Mouse (Mus musculus) lung, postnatal 10 days (tissue): Measurements from ENCODE around the gene Nhlrc2.
"Not testable (repeated sequence)": the region's sequence is repeated elsewhere in the genome, so short reads cannot be mapped to it uniquely, and the experiment has no call there.

Source experiments
- DNase-seq: peaks from one replicate; pipeline ENCODE4 v3.0.0; 2021

Nhlrc2 gene

DNA sequence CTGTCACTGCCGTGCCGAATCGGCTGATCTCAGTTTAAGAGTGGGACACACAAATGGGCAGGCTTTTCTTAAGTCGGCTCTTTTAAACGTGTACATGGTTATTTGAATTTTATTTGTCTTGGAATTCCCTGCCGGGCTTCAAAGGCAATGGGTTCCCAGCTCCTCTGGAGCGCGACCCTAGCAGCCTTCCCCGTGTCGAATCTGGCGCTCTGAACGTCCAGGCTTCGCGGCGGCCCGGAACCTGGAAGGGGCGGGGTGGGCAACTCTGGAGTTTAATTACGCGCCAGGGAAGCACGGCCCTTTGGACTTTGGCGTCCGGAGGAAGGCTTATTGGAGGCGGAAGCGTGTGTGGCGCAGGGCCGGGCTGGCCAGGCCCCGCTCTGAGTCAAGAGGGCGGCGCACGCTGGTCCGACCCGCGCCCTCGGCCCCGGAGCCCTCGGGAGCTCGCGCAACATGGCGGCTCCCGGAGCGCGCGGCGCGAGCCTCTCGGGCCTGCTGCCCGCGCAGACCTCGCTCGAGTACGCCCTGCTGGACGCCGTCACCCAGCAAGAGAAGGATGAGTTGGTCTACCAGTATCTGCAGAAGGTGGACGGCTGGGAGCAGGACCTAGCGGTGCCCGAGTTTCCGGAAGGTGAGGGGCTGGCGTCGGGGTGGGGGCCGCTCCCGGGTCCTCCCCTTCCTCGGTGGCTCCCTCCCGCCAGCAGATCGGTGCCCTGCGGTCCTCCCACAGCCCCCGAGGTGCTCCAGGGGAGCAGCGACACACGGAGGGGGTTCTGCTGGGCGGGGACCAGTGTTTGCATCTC is at the start of gene Nhlrc2:
TSS of gene Nhlrc2 (plus strand) at position 32 of the 803 bp plus-strand sequence.
- DNase-seq = peak; percentile 94

DNA sequence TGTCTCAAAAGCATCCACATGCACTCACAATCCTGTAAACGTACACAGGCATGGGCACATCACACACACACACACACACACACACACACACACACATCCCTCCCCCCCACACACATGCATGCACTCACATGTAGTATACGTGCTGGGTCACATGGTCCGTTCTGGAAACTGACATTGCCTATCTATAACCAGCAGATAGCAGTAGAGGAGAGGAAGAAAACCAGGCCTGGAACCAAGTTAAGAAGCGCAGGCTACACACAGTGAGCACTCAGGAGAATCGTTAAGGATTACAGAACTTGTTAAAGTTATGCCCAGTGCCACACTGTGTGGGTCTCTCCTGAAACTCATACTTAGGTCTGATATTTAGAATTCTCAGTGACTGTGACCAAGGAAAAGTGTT is 45.0 kb upstream of the Nhlrc2 start:
- not testable (repeated sequence) for DNase-seq

DNA sequence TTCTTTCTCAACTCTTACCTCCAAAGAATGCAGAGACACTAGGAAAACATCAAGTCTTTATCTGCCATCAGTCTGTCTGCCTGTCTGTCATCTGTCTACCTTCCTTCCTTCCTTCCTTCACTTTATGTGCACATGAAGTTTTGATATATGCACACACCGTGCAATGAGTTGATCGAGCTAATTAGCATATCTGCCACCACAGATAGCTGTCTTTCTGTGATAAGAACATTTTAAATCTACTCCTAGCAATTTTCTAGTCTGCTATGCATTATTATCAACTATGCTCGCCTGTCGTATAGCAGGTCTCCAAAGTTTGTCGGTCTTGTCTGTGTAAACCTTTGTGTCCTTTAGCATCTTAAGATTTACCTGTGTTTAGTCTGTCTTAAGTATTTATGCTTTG is 44.5 kb upstream of the Nhlrc2 start:
- not testable (repeated sequence) for DNase-seq

DNA sequence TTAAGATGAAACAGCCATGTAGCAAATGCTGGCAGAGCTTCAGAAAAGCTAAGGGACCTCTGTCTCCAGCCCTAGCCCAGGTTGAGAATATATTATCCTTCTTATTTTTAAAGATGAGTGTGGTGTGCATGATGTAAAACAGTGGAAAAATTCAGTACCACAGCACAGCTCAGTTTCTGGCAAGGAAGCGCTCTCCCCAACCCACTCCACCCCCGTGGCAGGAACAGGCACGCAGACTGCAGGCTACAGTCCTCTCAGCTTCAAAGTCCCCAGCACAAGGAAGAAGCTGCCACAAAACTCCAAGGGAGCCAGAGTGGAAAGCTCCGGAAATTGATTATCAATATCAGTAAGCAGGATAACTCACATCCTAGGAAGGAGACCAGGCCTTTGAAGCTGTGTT is 36.9 kb upstream of the Nhlrc2 start:
- DNase-seq = not testable (repeated sequence)

DNA sequence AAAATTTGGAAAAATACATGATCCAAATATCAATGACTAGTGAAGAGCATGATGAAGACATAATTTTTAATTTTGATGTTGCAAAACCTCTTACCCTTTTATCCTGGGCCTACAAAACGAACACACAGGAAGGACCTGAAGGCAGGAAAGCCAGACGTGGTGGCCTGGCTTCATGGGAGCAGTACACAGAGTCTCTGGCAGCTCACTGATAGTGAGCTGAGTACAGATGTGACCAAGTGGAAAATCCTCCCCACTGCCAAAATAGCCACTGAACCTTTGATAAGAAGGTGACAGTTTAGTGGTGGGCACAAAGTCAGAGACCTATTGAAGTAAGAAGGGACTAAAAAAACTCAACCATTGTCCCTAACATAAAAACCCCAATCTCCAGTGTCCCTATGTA is 34.5 kb upstream of the Nhlrc2 start:
- DNase-seq = not testable (repeated sequence)

DNA sequence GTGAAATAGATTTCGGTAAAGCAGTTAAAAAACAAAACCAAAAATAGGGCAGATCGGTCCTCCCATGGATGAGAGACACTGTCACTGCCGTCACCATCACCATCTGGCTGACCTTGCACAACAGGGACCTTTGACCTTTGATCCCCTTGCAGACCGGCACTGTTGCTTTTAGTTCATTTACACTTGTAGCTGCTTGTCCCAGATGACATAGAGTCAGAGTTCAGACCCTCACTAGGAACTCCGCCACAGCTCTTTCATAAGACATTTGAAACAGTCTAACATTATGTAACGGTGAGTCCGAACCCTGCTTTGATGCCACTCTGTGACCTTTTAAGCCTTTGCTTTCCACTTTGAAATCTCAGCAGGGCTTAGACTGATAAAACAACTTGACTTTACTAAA is 28.7 kb upstream of the Nhlrc2 start:
- not testable (repeated sequence) for DNase-seq

DNA sequence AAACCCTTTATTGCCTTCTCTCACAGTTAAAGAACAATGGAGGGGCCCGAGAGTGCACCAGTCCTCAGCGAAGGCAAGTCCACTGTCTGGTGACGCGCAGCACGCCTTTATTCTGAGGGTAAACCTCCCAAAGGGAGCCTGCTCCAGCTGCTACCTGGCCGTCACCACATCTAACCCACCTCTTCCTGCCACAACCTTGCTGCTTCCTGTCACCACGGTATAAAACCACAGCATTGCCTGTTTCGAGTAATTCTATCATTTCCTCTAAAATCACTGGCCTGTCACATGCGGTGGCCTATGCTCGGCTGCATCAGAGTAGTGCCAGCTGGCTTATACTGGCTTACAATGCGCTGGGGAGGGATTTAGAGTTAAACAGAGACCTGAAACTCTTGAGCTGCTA is 17.5 kb upstream of the Nhlrc2 start:
- DNase-seq = not testable (repeated sequence)

DNA sequence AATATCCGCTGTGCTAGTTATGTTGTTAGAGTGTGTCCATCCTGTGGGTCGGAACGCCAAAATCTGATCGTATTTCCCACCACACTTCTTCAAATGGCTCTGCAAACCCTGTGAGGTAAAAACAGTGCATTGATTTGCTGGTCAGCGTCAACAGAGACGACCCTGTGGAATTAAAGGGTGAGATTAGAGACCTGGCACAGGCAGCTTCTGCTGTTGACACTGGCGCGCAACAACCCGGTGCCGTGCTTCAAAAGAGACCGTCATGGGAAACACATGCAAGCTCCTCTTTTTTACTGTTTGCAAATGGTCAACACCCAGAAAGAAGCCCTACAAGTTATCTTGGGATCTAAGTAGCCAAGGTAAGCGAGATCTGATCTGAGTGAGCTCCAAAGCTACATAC is 16.8 kb upstream of the Nhlrc2 start:
- DNase-seq = no peak

DNA sequence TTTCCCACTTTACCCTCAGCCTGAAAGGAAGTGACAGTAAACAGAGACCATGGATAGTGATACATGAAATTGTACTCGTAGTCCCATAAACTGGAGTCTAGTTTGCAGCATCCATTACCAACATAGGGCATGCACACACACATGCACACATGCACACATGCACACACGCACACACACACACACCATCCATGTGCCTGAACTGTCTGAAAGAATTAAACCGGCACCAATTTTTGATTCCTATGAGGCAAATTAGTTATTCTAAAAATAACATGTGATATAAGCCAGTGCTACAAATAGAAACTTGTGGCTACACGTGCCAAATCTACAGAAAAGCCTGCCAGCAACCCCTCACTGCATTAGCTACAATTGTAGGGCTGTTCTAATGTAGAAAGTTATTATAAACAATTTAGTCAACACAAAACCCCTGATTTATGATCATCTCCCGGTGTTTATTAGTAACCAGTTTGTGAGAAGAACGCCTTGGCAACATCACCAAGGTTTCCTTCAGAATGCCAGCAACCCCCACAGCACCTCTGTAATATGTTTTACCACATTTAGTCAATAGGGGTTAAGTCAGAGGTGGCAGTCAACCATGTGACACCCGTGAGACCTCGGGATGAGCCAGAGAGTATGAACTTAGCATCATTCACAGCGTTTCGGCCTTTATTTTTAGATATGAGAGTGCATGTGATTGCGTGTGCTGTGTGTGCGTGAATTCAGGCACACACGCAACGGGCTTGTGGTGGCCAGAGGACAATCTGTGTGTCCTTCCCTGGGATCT is 14.6 kb upstream of the Nhlrc2 start:
- peak; percentile 68 for DNase-seq

DNA sequence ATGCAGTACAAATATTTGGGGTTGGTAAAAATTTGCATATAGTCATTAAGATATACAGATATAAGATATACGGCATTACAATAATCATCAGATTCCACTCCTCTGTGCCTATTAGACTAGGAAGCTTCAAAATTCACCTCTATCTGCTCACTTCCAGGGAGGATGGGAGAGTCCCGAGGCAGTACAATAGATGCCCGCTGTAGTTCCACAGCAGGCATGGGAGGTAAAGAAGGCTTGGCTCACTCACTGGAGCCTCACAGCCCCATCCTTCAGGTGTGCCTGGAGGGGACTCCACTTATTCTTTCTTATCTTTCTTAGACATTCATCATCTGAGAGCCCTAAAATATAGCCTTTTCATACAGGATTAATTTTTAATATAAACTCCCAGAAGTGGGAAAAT is 13.7 kb upstream of the Nhlrc2 start:
- DNase-seq = no peak

DNA sequence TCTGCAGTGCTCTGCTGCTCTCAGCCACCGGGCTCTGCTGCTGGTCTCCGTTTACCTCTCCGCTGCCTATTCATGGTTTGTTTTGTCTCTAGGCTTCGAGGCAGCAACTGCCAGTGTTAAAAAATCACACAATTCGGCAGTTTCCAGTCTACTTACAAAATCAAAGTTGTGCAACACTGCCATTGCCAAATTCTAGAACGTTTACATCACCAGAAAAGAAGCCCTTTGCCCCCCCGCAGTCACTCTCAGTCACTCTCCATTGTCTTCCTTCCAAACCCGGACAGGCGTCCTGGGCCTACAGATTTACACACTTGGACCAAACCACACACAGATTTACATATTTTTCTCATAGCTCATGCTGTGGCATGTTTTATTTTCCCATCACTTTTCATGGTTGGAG is 13.0 kb upstream of the Nhlrc2 start:
- peak; percentile 73 for DNase-seq

DNA sequence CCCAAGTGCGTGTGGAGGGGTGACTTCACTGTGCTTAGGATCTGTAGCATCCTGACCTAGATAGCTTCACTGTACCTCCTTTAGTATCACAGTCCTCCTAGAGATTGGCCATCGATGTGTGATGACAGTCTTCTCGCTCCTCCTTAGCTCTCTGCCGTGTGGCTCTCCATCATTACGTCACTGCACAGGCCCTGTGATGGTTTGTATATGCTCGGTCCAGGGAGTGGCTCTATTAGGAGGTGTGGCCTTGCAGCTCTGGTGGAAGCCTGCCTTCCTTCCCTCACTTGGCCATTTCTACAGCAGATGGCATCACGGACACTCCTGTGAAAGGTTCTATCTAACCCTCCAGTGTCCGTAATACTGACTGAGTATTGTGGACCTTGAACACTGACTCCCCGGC is 12.3 kb upstream of the Nhlrc2 start:
- no peak for DNase-seq

DNA sequence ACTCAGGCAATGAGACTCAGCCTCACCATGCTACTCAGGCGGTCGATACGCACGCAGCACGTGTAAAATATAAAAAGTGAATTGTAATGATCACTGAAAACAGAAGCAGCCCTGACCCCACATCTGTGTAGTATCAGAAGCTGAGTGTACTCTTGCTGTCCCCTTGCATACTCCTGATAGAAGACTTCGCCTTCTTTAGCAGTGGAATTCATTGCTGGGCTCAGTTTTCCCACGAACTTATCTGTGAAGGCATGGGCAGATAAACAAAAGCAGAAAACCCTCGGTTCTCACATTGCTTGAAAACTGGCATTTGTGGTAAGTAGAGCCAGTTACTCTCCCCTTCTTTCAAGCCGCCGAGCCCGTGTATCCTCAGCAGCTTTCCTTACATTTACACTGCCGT is 4.7 kb upstream of the Nhlrc2 start:
- DNase-seq = no peak

DNA sequence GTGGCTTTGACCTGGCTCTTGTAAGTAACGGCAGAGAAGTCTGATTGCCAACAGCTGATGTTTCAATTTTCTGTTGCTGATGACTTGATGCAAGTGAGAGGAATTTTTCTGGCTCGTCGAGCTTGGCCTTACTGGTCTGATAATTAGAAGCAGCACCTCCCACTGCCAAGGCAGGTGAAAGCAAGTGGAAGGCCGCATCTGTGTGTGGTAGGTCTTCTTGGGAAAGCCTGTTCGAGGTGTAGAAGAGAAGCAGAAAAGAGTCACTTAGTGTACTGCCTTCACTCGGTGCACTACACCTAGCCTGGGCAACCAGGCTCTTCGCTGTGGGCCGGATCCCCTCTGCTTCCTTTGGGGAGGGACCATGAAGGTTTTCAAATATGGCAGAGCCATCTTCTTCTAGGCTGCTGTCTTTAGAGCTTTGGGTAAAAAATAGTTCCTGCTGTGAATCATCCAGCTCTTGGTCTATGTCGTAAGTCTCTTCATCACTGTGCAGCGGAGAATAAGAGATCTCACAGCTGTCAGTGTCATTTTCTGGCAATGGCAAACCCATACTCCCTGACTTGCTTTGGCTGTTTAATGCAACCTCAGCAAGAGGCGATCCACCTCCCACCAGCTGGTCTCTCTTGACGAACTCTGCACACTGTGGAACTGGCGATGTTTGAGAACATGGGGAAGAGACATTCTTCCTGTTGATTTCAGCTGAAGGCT is 3.2 kb upstream of the Nhlrc2 start:
- peak; percentile 70 for DNase-seq

DNA sequence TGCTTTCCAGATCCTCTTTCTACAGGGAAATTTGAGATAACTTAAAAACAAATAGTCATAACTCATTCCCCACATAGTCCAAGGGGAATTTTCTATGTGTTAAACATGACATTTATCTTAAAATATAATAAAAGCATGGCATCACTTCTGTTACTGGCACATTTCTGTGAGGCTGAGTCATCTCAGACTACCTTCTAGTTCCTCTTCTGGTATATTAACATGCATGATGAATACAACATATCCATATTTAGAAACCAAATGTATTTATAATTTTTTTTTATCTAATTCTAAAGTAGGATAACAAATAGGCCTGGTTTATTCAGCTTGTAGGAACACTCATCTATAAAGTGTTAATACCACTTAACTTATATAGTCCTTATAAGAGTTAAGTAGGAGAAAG is 2.0 kb upstream of the Nhlrc2 start:
- DNase-seq = no peak

DNA sequence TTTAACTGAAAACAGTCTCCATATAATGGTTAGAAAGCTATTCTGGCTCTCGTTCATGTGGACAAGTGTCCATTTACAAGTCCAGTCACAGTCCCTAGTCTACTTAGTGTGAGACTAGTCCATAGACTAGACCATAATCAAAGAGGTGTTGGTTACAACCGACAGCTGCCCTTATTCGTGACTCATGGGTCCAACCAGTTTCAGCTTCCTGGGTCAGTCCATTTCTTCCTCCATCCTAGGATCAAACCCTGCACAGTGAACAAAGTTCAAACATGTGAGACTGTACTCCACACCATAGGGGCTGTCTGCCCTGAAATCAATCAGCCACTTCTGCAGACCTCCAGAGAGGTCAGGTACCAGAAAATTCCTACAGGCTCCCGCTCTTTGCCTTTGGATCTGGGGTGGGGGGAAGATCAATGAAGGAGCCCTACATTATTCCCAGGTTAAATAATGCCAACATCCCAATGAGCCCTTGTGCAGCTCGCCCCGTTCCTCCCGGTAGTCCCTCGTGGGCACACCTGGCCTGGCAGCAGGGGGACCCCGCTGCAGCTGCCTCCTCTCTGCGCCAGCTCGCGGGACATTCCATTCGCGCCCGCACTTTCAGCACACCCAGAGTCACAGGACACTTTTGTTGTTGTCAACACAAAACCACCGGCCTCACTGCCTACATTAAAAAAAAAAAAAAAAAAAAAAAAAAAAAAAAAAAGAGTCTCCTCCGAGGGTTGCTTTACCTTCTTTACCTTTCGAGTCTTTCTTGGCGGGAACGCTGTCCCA is 418 bp upstream of the Nhlrc2 start, which contains the start of gene Dclre1a:
TSS of gene Dclre1a (minus strand) at position 767 of the 774 bp plus-strand sequence.
- peak; percentile 78 for DNase-seq

DNA sequence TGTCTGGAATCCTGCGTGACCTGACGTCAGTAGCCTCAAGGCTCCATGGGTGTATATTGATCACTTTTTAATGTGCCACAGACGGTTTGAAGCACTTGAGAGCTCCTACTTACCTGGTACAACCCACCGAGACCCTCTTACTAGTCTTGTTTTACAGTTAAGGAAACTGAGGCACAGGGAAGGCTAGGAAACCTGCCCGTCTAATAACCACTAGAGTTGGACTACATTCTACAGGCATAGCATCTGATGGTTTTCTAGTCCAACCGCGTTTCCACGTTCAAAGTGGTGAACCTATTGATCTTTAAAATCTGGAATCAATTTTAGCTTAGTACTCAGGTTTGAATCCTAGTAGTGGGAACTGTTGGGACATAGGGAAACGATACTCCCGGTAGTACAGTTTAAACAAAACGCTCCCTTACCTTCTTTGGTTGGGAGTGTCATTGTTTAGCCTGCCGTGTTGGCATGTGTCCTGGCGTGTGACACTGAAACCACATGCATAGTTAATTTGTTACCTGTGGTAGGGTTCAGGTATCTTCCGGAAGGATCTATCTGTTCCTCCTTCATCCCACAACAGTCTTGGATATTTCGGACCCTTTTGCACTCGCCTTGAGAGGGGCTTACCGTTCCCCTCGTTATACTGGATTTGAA is 1.1 kb downstream of the Nhlrc2 start:
- DNase-seq = no peak

DNA sequence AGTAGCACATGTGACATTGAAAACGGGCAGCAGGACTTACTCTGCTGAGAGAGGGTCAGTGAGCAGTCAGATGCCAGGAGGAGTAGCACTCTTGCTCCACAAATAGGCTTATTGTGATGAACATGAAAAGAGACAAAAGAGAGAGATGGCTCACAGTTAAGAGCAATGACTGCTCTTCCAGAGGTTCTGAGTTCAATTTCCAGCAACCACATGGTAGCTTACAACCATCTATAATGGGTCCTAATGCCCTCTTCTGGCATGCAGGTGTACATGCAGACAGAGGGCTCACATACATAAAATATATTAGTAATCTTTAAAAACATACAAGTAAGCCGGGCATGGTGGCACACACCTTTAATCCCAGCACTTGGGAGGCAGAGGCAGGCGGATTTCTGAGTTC is 5.1 kb downstream of the Nhlrc2 start:
- DNase-seq = no peak

DNA sequence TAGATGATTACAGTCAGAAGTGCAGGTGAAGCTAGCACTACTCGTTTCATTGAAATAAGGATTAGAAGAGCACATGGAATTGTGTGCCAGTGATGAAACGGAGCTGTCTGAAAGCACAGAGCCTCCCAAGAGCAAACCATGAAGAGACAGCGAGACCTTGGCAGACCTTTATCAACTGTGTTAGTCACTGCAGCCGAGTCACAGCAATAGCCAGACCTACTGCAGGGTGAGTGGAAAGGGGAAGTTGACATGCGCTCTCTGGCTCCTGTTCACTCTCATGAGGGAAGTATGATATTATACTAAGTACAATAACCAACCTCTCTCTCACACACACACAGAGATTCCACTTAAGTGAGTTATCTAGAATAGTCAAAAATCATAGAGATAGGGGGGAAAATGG is 7.9 kb downstream of the Nhlrc2 start:
- no peak for DNase-seq

DNA sequence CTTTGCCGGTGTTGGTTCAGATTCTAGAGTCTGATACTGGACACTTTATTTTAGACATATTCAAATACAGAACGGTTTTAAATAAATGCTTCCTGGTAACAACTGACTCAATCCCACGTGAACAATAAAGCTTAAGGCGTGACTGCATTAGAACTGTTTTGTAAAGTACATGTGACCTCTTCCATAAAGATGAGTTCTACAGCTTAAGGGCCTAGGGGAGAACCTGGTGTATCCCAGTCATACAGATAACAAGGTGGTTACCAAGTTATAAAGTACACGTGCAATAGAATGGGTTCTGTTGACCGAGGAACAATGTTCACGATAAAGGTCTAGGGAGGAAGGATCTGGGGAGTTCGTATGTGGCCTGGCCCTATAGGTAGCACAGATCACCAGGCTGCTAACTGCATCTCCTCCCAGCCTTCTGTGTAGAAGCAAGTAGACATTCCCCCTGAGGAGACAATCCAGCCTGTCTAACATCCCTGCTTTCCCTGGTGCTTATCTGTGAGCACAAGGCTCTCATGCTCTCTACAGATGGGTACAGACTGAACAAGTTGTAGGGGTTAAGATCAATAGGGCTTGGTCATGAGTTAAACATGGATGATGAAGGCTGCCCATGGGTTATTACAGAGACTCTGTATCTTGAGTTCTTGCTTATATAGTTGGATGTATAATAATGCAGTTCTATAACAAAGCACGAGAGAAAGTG is 14.5 kb downstream of the Nhlrc2 start:
- DNase-seq = no peak

DNA sequence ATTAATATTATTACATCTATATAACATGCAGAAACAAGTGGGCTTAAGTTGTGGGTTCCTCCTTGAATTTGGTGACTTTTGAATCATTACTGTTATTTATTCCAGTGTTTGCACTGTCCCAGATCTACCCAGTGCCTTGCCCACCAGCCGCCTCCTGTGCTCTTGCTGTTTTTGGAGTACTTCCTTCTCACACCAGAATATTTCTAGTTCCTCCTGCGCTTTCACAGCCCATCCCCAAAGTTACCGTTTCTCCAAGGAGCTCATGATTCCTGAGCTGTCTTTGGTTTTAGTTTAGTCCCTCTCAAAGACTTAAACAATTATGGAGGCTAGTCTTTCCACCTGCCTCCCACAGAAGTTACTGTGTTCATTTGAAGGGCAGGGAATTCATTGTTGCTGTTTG is 15.4 kb downstream of the Nhlrc2 start:
- DNase-seq = no peak

DNA sequence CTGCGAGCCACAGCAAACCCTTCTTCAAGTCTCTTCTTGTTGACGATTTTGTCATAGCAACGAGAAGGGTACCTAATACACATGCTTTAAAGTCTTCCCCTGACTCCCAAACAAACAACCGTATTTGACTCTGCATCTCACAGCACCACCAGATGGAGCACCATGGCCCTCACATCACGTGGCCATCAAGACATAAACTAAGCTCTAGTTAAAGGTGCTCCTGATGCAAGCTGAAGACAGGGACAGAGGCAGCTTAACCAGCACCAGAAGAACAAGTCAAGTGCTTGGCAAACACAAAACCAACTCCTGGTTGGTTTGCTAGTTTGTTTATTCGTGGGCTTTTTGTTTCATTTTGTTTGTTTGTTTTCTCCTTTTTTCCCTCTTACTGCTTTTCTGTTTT is 17.3 kb downstream of the Nhlrc2 start:
- peak; percentile 44 for DNase-seq
